Mouse (Mus musculus): Measurements from ENCODE around the gene Fto. TPM values are rescaled to one million over a fixed set of nuclear protein-coding genes. Genes with fewer than 3 reads are reported as not detected.

The Fto gene
- polyA plus RNA-seq, 1 experiment, result 151 TPM

- no peak for DNase-seq
- H3K27me3 ChIP-seq (ENCODE audit: control insufficient read depth, insufficient read depth, low read length), result no peaks in the 10 kb centered on the region
- WGBS, result 90% methylated on average over 7 of the region's 7 CpGs
- H3K27ac ChIP-seq (ENCODE audit: insufficient read depth, low read length), result no peak overlapping the region
- H3K4me3 ChIP-seq (replicated peaks; ENCODE audit: insufficient read depth, low read depth, low read length), result no peak overlapping the region
- H3K4me1 ChIP-seq (ENCODE audit: control insufficient read depth, insufficient read depth, low read length), result peaks cover 11% of the 10 kb centered on the region
- TF ChIP-seq CTCF (IDR thresholded peaks at IDR 0.05; ENCODE audit: borderline replicate concordance, insufficient read depth, low read depth, low read length), result no peak
- no peak for TF ChIP-seq POLR2A (IDR thresholded peaks at IDR 0.05; ENCODE audit: borderline replicate concordance, insufficient read depth, low read length)
Measured at GRCm38 (mm10) chr8:91496936-91497335, 183.6 kb downstream of the Fto start.

DNA sequence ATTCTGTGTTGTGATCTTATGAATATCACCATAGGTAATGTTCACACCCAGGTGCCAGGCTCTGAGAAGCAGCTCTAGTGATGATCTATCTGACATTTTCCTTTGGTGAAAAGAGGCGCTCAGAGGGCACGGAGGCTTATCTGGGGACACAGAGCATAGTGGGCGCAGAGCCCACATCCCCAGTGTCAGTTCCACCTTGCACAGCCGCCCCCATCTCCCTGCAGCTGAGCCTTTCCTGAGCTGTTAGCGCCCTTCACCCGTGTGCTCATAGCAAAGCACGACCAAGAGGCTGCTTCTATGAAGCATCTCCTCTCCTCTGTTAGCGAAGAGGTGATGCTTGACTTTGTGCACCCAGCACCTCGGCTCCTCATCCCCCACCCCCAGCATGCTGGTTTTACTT is 185.3 kb downstream of the Fto start:
- H3K4me3 ChIP-seq (replicated peaks; ENCODE audit: insufficient read depth, low read depth, low read length), result no peak overlapping the region
- TF ChIP-seq CTCF (IDR thresholded peaks at IDR 0.05; ENCODE audit: borderline replicate concordance, insufficient read depth, low read depth, low read length) (no peak), POLR2A (IDR thresholded peaks at IDR 0.05; ENCODE audit: borderline replicate concordance, insufficient read depth, low read length) (no peak)
- no peaks in the 10 kb centered on the region for H3K27me3 ChIP-seq (ENCODE audit: control insufficient read depth, insufficient read depth, low read length)
- peaks cover 25% of the 10 kb centered on the region for H3K4me1 ChIP-seq (ENCODE audit: control insufficient read depth, insufficient read depth, low read length)
- no peak overlapping the region for H3K27ac ChIP-seq (ENCODE audit: insufficient read depth, low read length)
- WGBS, result 85% methylated on average over 9 of the region's 9 CpGs
- DNase-seq, result no peak

DNA sequence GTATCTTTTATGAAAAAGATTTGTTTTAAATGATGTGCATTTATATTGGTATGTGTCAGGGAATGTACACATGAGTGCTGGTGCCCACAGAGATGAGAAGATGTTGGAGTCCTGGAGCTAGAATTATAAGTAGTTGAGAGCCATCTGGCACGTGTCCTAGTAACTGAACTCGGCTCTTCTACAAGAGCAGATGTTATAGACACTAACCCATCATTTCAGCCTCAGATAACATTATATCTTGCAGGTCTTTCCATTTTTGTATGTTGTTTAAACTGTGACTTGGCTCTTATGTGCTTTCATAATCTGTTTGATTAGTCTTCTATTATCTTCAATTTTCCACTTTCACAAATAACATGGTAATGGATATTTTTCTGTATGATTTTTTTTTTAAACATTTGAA is 186.0 kb downstream of the Fto start:
- TF ChIP-seq CTCF (IDR thresholded peaks at IDR 0.05; ENCODE audit: borderline replicate concordance, insufficient read depth, low read depth, low read length), result no peak
- no peak for TF ChIP-seq POLR2A (IDR thresholded peaks at IDR 0.05; ENCODE audit: borderline replicate concordance, insufficient read depth, low read length)
- Histone ChIP-seq H3K4me1 (ENCODE audit: control insufficient read depth, insufficient read depth, low read length) (peaks cover 31% of the 10 kb centered on the region), H3K27me3 (ENCODE audit: control insufficient read depth, insufficient read depth, low read length) (no peaks in the 10 kb centered on the region), H3K4me3 (replicated peaks; ENCODE audit: insufficient read depth, low read depth, low read length) (no peak overlapping the region), H3K27ac (ENCODE audit: insufficient read depth, low read length) (no peak overlapping the region)
- WGBS, result 66% methylated on average over 2 of the region's 2 CpGs
- DNase-seq, result no peak

- no peaks in the 10 kb centered on the region for H3K27me3 ChIP-seq (ENCODE audit: control insufficient read depth, insufficient read depth, low read length)
- 0 out of 2 replicates have a peak, but pooled peaks have one; percentile 26 for TF ChIP-seq CTCF (IDR thresholded peaks at IDR 0.05; ENCODE audit: borderline replicate concordance, insufficient read depth, low read depth, low read length)
- no peak for TF ChIP-seq POLR2A (IDR thresholded peaks at IDR 0.05; ENCODE audit: borderline replicate concordance, insufficient read depth, low read length)
- WGBS, result 24% methylated on average over 11 of the region's 11 CpGs
- DNase-seq, result peak; percentile 75 to 91
- no peak overlapping the region; the same call in 1 of the 2 replicates for H3K27ac ChIP-seq (ENCODE audit: insufficient read depth, low read length)
- H3K4me1 ChIP-seq (ENCODE audit: control insufficient read depth, insufficient read depth, low read length), result peaks cover 40% of the 10 kb centered on the region
- no peak overlapping the region for H3K4me3 ChIP-seq (replicated peaks; ENCODE audit: insufficient read depth, low read depth, low read length)
Measured at GRCm38 (mm10) chr8:91501960-91502600, 188.8 kb downstream of the Fto start.

DNA sequence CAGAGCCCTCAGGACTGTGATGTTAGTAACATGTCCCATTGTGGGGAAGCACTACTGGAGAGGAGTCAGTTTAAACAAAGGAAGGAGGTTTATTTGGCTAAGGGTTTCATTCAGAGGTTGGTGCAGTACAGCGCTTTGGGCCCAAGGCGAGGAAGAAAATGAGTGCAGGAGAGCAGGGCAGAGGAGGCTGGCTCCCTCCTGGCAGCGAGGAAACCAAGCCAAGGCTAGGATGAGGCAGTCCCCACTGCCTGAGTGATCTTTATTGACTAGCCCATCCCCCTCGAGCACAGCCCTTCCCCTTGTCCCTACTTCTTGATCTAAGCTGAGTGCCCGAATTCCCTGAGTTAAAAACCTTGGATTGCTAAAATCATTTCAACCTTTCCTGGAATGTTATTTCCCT is 189.5 kb downstream of the Fto start:
- no peak for TF ChIP-seq POLR2A (IDR thresholded peaks at IDR 0.05; ENCODE audit: borderline replicate concordance, insufficient read depth, low read length)
- no peak for TF ChIP-seq CTCF (IDR thresholded peaks at IDR 0.05; ENCODE audit: borderline replicate concordance, insufficient read depth, low read depth, low read length)
- 58% methylated on average over 5 of the region's 5 CpGs for WGBS

GRCm38 (mm10) chr8:91504360-91504759 is 191.0 kb downstream of the Fto start:
- Histone ChIP-seq H3K27ac (ENCODE audit: insufficient read depth, low read length) (no peak overlapping the region), H3K4me3 (replicated peaks; ENCODE audit: insufficient read depth, low read depth, low read length) (no peak overlapping the region), H3K27me3 (ENCODE audit: control insufficient read depth, insufficient read depth, low read length) (no peaks in the 10 kb centered on the region), H3K4me1 (ENCODE audit: control insufficient read depth, insufficient read depth, low read length) (peaks cover 38% of the 10 kb centered on the region)
- DNase-seq, result no peak
- TF ChIP-seq POLR2A (IDR thresholded peaks at IDR 0.05; ENCODE audit: borderline replicate concordance, insufficient read depth, low read length) (no peak), CTCF (IDR thresholded peaks at IDR 0.05; ENCODE audit: borderline replicate concordance, insufficient read depth, low read depth, low read length) (no peak)
- whole genome bisulfite sequencing, result 69% methylated on average over 3 of the region's 3 CpGs

More for the DNA sequence above, 189.5 kb downstream of the Fto start:
- DNase-seq, result peak in 1 of 2 experiments; percentile 25
- no peak overlapping the region for H3K4me3 ChIP-seq (replicated peaks; ENCODE audit: insufficient read depth, low read depth, low read length)
- peak overlapping the region; percentile 17; the same call in 1 of the 2 replicates for H3K27ac ChIP-seq (ENCODE audit: insufficient read depth, low read length)
- H3K4me1 ChIP-seq (ENCODE audit: control insufficient read depth, insufficient read depth, low read length), result peaks cover 40% of the 10 kb centered on the region
- H3K27me3 ChIP-seq (ENCODE audit: control insufficient read depth, insufficient read depth, low read length), result no peaks in the 10 kb centered on the region

GRCm38 (mm10) chr8:91504891-91505290 is 191.6 kb downstream of the Fto start:
- WGBS, result 14% methylated on average over 10 of the region's 10 CpGs
- TF ChIP-seq CTCF (IDR thresholded peaks at IDR 0.05; ENCODE audit: borderline replicate concordance, insufficient read depth, low read depth, low read length) (no peak), POLR2A (IDR thresholded peaks at IDR 0.05; ENCODE audit: borderline replicate concordance, insufficient read depth, low read length) (no peak)
- peak; percentile 76 to 82 for DNase-seq
- peaks cover 38% of the 10 kb centered on the region for H3K4me1 ChIP-seq (ENCODE audit: control insufficient read depth, insufficient read depth, low read length)
- no peak overlapping the region for H3K27ac ChIP-seq (ENCODE audit: insufficient read depth, low read length)
- no peak overlapping the region for H3K4me3 ChIP-seq (replicated peaks; ENCODE audit: insufficient read depth, low read depth, low read length)
- H3K27me3 ChIP-seq (ENCODE audit: control insufficient read depth, insufficient read depth, low read length), result no peaks in the 10 kb centered on the region

GRCm38 (mm10) chr8:91505411-91505954 is 192.2 kb downstream of the Fto start:
- 86% methylated on average over 8 of the region's 8 CpGs for WGBS
- no peak overlapping the region for H3K4me3 ChIP-seq (replicated peaks; ENCODE audit: insufficient read depth, low read depth, low read length)
- no peak for TF ChIP-seq POLR2A (IDR thresholded peaks at IDR 0.05; ENCODE audit: borderline replicate concordance, insufficient read depth, low read length)
- no peak for TF ChIP-seq CTCF (IDR thresholded peaks at IDR 0.05; ENCODE audit: borderline replicate concordance, insufficient read depth, low read depth, low read length)
- no peak for DNase-seq
- no peak overlapping the region for H3K27ac ChIP-seq (ENCODE audit: insufficient read depth, low read length)
- H3K4me1 ChIP-seq (ENCODE audit: control insufficient read depth, insufficient read depth, low read length), result peaks cover 40% of the 10 kb centered on the region
- no peaks in the 10 kb centered on the region for H3K27me3 ChIP-seq (ENCODE audit: control insufficient read depth, insufficient read depth, low read length)
